Mouse (Mus musculus) megakaryocyte progenitor cell, adult 5-6 weeks (primary cell): ENCODE measurements around the gene Catsper4. TPM values are rescaled to one million over a fixed set of nuclear protein-coding genes. Genes with fewer than 3 reads are reported as not detected.
A peak's percentile ranks its signal among the peaks of the same experiment; 100 is the strongest.
"Not testable (repeated sequence)": the region's sequence is repeated elsewhere in the genome, so short reads cannot be mapped to it uniquely, and the experiment has no call there.

ENCODE experiments used
- ATAC-seq: replicated peaks from 2 replicates; pipeline ENCODE4 v1.8.0; 2016; ENCODE audit warnings: mild to moderate bottlenecking, moderate TSS enrichment, inconsistent platforms; ENCODE audit not compliant: poor library complexity
- total RNA-seq, 2 experiments: library from RNA; stranded (forward) in 1 of 2; stranded (reverse) in 1 of 2; fragments of 157-497, 149-512 nt in 1 of 2; fragments of 200-1000 nt in 1 of 2; gene quantifications; 2 replicates each; pipeline versions ENCODE4 v1.2.3 to v1.2.4; 2015 to 2017

Gene Catsper4
- total RNA-seq (2015) (not detected in 2 replicates), total RNA-seq (2017) (not detected in 2 replicates)

DNA sequence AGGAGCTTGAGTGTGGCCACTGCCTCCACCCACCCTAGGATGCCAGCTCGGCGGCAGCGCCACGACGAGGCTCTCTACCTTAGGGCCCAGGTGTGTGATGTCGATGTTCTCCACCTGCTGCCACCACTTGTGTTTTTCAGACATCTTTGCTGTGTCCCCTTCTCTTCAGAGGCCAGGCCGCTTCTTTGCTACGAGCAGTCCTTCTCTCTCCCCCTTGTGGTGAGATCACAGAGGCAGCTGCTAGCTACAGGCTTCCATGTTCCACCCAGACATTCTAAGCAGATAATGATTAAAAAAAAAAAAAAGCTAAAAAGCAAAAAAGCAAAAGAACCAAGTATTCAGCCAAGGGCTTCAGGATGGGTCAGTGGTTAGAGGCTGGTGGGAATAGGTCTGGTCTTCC, at the start of gene Catsper4:
Gene Catsper4 (minus strand): TSS at position 190 of the 400 bp plus-strand sequence.
- ATAC-seq, result 0 out of 2 replicates have a peak, but pooled peaks have one; percentile 31

DNA sequence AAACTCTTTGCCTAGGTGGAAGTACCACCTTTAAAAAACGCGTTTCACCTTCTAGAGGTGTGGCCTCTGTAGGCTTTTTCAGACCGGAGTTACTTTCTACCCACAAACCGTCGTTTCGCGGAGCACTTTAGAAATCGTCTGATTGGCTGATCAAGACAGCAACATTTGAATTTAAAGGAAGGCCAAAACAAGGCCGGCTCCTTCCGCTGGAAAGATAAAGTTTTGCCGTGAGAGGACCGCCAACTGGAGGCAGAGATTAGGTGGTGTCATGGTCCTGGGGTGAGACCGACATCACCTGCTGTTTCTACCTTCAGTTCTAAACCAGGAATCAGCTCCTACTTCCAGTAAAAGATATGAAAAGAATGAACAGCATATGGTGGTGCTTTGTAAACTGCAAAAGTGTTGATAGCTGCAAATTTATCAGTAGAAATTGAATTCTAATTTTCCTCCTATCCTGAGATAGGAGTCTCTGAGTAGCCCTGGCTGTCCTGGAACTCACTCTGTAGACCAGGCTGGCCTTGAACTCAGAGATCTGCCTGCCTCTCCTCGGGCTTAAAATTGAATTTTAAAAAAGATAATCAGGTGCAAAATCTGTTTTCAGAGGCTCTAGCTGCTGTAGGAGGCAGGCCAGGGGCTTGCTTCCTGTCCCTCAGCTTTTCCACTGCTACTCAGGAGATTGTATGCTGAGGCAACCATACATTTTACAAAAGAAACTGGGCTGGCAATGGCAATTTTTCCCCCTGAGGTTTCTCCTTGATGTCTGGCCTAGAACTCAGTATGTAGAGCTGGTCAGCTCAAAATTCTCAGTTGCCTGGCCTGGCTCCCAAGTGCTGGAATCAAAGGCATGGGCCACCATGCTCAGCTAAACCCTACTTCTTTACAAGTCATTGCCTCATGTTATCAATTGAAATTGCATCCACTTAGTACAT, 46.5 kb upstream of the Catsper4 start:
- ATAC-seq, result peak; percentile 93

DNA sequence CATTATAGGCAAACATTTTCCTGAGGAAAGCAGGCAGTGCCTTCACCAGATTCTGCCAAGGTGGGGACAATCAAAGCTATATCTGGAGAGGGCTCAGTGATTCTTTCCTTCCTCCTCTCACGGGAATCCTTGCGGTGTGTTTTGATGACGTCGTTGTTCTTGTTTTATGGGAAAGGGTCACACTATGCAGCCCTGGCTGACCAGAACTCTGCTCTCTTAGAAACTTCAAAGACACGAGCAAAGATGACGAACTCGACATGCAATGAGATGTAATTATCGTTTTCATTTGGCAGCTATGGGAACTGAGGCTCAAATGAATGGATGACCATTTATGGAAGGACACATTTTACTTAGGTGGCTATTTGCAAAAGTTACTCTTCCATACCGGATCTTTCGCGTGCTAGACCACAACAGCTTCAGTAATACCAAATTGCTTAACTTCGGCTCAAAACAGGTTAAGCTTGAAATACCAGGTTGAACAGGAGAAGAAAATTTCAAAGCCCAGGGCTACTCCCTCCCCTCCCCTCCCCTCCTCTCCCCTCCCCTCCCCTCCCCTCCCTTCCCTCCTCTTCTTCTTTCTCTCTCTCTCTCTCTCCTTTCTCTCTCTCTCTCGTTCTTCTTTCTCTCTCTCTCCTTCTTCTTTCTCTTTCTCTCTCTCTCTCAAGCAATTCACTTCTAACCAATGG, 45.7 kb upstream of the Catsper4 start:
- ATAC-seq, result 0 out of 2 replicates have a peak, but pooled peaks have one; percentile 5

DNA sequence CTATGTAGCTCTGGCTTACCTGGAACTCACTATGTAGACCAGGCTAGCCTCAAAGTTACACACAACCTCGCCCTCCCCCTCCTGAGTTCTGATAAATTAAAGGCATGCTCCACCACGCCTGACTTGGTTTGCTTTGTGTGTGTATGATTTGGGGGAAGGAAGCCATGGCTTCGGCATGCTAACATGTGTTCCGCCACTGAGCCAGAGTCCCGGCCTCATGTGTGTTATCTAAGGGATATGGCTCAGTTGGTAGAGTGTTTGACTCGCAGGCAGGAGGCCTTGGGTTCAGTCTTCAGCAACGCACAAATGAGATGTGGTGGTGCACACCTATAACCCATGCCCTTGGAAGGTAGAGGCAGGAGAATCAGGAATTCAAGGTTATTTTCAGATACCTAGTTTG, 44.8 kb upstream of the Catsper4 start:
- no peak for ATAC-seq

DNA sequence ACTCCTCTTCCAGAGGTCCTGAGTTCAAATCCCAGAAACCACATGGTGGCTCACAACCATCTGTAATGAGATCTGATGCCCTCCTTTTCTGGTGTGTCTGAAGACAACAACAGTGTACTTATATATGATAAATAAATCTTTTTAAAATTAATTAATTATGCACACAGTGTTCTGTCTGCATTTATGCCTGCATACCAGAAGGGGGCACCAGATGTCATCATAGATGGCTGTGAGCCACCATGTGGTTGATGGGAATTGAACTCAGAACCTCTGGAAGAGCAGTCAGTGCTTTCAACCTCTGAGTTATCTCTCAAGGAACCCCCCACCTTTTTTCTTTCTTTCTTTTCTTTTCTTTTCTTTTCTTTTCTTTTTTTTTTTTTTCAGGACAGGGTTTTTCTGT, 42.4 kb upstream of the Catsper4 start:
- ATAC-seq, result not testable (repeated sequence)

DNA sequence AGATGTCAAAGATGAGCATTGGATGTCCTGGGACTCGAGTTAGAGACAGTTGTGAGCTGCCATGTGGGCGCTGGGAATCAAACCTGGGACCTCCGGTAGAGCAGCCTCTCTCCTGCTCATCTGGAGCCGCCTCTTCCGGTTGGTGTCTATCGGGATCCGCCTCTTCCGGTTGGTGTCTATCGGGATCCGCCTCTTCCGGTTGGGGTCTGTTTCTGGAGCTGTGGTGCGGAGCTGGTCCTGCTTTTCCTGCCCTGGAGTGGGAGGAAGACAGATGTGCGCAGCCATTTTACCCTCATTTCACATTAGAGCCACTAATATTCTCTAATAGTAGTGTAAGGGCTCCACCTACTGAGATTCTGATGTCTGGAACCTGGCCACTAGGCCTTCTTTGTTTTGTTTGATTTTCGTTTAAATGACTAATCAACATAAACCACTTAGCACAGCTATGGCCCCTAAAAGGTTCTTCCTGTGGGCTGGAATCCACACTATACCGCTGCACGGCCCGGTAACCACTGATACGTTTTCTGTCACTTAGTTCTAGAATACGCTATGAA, 41.0 kb upstream of the Catsper4 start:
- peak; percentile 37; the same call in 1 of the 2 replicates for ATAC-seq

DNA sequence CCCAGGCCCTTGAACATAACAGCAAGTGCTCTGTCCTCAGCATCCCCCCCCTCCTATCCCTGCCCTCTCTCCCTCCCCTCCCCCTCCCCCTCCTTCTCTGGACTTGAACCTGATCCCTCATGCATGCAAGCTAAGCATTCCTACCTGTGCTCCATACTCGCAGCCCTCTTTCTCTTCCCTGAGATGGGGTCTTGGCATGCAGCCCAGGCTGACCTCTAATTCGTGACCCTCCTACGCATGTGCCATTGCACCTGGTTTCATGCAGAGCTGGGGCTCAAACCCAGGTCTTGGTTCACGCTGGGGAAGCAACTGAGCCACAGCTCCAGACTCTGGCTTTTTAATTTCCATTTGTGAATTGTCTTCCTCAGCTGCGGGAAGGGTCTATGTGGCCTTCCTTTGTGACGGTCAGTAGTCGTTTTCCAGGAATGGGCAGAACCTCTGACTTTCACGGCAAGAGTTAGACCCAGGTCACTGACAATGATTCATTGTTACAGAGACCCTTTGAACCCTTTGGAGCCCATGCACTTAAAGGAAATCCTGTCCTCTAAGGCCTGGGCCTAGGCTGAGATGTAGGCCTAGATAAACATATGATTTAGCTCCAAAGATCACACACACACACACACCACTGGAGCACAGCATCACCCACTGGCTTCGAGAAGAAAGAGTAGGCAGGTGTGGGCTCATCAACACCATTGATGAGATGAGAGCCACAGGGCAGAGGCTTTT, 38.8 kb upstream of the Catsper4 start:
- no peak for ATAC-seq

DNA sequence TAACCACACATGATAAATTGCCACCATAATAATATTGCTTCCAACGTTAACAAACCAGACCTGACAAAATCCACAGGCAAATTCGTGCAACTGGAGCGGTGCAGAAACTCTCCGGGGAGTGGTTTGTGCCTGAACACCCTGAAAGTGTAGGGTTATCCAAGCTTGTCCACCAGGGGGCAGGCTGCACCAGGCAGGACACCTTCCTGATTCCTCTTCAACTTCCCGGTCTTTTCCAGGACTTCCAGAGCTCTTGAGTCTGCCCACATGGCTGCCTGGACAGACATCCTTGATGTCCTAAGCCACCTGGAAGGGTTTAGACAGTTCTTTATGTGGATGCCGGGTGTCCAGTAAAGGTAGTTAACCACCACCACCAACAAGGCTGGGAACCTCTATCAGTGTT, 36.0 kb upstream of the Catsper4 start:
- peak; percentile 61 for ATAC-seq

DNA sequence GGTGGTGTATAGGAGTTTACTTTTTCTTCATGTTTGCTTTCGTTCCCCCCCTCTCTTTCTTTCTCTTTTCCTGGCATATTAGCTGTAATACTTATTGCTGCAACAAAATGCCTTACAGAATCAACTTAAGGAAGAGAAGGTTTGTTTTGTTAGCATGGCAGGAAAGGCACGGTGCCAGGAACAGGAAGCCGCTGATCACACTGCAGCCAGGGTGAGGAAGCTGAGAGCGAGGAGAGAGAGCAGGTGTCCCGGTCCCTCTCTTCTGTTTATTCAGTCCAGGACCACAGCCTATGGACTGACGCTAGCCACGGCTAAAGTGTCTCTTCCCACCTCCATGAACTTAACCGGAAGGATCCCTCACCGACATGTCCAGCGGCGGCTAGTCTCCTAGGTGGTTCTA, 31.2 kb upstream of the Catsper4 start:
- ATAC-seq, result peak; percentile 49

DNA sequence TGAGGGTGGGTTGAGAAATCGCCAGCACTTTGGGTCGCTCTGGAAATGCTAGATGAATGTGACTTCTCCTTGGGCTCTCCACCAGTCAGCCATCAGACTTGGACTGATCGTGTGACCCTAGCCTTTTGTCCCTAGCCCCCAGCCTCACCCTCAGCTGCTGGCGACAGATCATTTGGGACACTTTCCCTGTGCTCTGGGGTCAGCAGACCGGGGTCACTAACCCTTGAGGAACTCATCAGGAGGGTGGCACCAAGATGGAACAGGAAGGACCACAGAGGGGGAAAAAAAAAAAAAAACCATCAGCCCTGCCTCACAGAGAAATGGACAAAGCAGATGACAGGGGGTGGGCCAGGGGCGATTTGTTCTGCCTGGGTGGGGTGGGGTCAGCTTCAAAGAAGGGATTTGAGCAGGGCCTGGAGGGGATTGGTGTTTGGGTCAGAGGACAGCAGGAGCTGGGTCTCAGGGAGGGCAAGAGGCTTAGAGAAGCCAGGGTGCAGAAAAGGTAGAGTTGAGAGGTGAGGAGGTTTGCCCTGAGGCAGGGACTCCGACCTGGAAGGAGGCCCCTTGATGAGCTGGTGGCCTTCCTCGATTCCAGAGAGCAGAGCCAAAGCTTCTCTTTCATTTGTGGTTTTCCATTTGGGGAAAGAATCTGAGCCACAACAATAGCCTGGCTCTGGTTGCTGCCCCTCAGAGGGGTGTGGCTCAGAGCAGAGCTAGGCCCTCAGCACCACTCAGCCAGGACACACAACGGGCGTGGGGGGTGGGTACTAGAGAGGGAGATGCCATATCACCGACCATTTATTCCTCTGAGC, 30.2 kb upstream of the Catsper4 start:
- no peak for ATAC-seq

DNA sequence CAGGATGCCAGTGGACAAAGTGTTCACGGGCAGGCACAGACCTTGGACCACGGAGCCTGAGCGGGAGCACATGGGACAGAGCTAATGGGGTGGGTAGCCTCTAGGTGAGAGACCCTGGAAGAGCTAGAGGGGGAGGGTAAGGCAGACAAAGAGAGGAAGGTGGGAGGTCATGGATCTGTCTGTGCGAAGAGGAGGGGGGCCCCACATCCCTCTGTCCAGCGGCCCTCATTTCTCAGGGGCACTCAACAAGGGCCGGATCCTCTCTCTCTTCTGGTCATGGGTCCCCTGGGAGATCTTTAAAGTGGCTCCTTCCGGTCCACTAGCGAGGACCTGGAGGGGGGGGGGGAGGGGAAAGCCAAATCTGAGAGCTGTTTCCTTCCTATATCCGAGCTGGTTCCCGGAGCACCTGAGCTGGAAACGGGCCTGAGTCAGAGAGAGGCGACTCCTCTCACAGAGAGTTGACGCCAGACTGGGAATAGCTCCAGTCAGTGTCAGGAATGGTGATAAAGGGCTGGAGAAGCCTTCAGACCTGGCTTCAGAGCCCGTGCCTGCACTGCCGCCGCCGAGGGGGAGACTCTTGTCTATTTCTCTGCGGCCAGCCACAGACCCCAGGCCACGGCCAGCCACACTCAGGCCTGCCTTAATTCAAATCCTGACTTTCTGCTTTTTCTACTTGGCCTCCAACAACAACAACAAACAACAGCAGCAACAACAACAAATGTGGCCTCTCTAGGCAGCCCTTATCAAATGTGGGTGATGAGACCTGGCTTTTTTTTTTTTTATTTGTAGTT, 29.4 kb upstream of the Catsper4 start:
- no peak for ATAC-seq

DNA sequence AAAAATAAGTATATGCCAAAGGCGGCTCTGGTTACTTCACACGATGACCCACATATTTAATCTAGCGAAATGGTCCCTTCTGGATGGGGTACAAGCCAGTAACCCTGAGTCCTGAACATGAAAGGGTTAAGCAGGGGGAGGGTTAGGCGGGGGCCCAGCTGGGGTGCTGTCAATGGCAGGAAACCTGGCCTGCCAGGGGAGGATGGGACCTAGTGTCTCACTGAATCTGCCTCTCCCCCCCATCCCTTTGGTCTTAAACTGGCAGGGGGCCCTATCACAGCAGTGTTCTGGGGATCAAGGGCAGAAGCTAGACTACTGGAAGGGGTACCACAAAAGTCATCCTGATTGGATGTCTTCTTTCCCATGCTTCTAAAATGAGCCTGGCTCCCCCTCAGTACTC, 28.7 kb upstream of the Catsper4 start:
- ATAC-seq, result no peak

DNA sequence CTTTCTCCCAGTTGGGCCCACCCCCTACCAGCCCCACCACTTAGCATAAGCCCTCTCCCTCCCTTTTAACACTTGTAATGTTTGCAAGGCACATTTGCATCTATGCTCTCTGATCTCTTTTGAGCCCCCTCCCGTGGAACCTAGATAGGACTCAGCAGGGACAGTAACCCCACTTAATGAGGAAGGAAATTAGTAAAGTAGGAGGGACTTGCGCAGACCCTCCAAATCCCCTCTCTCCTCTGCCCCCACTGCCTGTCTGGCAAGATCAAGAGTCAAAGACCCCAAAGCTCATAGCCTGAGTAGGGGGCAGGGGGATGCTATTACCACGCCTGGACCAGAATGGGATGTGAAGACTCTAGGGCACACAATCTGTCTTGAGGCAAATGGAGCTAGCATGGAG, 27.7 kb upstream of the Catsper4 start:
- ATAC-seq, result no peak

DNA sequence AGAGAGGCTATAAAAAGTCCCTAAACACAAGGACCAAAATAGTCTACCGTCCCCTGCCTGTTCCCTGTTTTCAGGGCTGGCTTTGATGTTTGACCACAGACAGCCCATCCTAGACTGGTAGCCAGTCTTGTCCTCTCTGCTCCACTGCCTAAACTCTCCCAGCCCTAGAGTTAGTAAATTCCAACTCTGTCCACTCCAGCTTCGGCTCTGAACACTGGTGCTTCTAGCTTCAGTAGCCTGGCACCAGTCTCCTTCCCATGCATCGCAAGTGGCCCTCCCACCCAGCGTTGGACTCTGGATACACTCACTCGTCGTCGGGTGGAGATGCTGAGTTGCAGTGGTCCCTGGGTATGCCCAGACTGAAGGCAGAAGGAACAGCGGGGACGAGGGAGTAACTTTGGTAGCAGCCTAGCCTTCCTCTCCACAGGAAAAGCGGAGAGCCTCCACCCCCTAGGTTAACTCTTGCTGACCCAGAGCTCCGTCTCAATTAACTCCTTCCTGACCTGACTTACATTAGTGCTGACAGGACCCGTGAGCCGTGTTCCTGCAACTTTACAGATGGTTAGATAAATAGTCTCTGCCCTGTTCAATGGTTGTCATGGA, 26.6 kb upstream of the Catsper4 start, which contains the start of gene Grrp1:
Gene Grrp1 (minus strand): TSS at position 385 of the 603 bp plus-strand sequence.
- no peak for ATAC-seq

DNA sequence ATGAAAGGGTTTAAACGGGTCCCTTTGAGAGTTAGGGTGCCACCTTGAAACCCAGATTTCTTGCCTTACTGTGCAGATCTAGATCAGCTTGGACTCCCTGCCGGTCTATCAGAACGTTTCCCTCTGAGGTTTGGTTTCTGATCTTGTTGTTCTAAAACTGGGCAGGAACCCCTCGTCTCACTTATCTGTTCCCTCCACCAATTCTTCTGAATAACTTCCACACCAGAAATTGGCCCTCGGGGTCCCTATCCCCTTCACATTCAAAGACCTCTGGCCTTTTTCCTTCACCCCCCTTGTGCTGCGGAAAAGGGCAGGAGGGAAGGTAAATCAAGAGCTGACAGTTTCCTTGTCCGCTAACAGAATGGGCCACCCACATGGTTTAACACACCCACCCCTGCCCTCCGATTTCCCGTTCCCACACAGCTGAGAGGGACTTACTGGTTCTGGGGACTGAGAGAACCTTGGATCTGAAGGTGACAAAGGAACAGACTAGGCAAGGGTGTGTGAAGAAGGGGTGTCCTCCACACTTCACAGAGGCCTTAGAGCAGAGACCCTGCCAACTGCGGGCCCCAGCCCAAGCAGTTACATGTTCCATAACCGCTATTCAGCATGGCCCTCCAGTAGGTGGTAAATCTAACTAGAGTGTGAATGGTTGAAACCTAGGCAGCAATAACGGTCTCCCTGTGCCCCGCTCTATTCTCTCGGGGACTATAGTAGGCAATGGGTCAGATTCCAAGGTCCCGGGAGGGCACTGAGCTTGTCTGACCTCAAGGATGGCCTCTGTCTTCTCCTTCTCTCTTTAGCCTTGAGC, 25.9 kb upstream of the Catsper4 start:
- ATAC-seq, result no peak

DNA sequence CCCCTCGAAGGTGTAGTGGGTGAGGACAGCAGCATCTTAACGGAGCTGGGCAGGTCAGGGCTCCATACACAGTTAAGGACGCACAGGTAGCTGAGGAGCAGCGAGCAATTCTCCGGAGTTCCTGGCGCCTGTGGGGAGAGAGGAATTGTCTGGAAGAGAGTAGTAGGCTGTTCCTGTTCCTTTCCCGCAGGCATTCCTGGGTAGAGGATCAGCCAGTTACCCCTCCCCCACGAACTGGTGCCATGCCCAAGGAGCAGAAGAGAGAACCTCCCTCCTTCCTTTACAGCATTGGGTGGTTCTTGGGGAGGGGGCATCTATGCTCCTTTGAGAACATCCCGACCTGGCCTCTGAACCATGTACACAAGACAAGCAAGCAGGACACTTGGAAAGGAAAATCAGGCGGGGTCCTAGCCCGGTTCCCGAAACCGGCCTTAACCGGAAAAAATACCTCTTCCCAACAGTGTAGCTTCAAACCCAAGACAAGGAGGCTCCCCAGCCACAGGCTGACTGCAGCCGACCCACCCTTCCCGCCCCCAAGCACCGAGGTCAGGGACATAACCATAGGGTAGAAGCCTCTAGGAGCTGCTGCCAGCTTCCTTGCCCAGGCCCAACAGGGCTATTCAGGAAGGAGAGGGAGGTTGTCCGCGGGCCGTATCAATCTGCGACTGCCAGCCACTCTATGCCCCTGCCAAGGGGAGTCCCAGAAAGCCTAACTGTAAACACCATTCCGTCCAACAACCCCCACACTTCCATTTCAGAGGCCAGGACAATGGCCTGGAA, 25.1 kb upstream of the Catsper4 start:
- ATAC-seq, result no peak
